Mouse (Mus musculus) heart, adult 9 months (tissue): ENCODE data around the gene Glis2.

Experiments
- DNase-seq, 2 experiments: peaks; one replicate each; pipeline ENCODE4 v3.0.0; 2022; ENCODE audit warnings: low spot score in 2 of 2

The Glis2 gene

DNA sequence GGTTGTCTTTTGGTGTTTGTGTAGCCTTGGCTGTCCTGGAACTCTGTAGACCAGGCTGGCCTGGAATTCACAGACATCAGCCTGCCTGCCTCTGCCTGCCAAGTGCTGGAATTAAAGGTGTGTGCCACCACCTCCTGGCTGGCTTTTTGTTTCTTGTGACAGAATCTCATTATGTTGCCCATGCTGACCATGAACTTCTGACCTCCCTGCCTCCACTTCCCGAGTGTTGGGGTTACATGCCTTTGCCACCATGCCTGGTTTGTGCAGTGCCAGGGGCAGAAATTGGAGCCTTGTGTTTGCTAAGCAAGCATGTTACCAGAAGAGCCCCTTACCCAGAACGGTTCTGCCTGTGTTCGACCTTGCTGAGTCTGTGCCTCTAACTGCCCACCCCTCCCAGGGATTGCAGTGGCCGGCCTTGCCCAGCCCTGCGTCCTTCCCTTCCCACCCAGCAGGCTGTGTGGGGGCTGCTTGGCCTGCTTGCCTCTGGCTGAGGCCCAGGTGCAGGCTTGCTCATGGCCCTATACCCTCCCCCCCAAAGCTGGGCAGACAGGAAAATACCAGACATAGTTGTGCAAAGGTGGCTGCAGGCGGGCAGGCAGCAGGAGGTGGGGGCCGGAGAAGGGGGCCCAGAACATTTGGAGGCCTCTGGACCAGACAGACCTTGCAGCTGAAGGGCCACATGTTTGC lies 8.4 kb downstream of the Glis2 start:
- DNase-seq: no peak

DNA sequence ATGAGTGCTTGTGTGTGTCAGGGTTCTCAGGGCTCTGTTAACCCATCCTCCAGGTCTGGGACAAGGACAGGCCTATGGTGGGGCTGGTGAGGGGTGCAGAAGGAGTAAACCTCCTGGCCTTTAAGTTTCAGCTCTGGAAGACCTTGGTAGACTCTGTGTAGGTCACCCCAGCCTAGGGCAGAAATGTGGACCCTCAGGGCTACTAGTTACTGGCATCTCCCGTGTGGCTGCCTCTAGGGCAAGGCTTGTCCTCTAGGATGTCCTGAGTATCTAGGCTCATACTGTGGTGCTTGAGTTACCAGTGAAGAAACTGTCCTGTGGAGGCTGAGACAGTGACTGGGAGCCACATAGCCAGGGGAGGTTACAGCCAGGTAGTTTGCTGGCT lies 8.9 kb downstream of the Glis2 start:
- no peak for DNase-seq

DNA sequence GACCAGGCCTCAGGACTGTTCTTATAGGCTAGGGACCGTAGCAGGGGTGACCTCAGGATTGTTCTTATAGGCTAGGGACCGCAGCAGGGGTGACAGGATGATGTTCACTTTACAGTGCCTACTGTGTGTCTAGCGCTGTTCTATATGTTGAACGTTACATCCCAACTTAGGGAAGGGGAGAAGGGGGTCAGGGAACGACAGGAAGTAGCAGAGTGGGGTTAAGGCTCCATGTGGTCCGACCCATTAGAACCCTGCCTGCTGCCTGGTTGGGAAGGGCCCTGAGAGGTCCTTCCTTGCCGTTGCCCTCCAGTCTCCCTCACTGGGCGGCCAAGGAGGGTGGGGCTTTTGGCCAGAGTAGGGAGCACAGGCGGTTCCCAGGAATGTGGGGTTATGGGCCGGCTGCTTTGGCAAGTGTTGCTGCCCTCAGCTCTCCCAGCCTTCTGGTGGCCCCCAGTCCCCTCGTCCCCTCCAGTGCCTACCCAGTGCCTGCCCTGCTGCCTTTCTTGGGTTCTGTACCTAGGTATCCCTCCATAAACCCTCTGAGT lies 9.9 kb downstream of the Glis2 start:
- no peak for DNase-seq

DNA sequence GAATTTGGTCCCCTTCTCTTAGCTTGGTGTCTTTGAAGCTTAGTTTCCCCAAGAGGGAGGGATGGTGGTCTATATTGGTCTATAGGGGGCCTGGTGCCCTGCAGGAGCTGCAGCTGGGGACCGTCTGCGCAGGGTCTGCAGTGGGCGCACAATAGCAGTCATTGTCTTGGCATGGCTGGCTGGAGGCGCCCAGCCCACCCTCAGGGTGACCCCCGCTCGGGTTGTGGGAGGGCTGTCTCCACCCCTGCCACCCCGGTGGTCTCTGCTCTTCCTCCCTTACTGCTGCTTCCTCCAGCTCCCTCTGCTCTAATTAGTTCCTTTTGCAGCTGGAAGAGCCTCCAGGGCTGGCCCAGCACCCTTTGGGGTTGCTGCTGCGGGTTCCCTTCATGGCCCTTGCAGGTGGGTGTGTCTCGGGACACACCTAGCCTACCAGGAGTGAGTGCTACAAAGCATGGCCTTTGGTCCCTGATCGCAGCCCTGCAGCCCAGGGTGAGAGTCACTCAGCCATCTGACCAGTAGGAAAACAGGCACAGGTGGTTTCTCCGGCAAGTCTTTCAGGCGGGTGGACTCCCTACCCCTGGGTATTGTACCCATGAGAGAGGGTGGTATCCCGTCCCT lies 11.1 kb downstream of the Glis2 start:
- no peak for DNase-seq

DNA sequence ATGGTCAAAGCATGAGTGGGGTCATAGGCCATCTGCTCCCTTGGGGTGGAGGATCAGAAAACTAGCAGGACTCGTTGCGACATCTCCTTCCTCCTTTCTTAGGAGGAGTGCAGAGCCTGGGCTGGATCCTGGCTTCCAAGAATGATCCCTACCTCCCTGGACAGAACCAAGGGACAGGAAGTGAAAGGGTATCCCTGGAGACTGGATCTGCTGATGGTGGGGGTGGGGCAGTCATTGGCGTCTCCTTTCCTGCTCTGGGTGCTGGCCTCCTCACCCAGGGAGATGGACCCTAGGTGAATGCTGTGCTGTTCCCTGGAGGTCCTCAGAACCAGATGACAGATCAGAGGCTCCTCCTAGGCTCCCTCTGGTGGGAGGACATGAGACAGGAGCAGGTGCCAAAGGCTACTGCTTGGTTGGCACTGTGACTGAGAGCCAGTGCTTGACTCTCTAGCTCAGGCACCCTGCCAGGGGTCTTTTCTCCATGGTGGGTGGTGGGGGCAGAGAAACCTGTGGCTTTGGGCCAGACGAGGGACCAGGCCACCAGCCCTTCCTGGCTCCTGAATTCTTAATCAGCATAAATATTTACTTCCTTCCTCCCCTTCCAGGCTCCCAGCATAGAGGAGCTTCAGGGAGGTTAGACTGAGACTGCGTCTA lies 12.0 kb downstream of the Glis2 start:
- peak; percentile 70 to 74 for DNase-seq

DNA sequence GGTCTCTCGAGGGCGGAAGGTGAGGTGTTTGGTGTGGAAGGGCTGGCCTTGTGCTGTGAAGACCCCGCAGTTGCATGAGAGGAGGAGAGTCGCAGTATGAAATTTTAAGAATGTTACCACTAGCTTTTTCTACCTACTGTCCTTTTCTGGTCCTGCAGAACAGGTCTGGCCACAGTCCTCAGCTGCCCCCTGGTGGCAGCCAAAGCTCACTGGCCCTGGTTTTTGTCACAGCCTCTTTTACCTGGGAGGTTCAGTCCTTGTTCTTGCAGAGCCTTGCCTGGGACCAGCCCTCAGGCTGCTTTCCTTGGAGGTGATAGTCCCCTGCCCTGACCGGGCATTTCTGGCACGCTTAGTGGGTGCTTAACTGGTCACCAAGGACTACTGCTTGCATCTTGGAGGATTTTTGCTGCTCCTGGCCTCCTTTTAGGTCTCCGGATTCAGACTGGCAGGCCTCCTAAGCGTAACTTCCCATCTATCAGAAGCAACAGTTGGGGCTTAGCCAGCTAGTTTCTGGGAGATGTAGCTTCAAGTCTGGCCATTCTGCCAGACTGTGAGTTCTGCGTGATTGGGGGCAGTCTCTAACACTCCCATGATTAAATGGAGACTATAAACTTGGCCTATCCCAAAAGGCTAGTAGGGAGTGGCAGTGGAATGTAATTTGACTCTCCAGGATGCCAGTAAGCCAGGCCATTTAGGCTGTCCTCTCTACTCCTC lies 13.5 kb downstream of the Glis2 start:
- DNase-seq: peak; percentile 69 to 83

DNA sequence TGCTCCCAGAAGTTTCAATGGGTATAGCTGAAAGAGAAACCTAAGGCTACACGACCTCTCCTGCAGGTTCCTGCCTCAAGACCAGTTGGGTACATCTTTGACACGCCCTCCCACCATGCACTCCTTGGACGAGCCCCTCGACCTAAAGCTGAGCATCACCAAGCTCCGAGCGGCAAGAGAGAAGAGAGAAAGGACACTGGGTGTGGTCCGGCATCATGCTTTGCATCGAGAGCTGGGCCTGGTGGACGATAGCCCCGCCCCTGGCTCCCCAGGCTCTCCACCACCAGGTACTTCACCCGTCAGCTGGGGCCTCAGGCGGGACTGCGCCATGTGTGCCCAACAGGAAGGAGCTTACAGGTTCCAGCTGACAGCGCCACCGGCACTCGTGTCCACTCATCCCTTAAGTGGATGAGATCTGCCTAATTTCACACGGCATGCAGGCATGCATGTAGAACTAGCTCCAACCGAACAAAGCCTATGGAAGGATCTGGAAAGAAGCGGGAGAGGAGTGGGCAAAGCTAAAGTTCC lies 14.1 kb downstream of the Glis2 start:
- DNase-seq: no peak

DNA sequence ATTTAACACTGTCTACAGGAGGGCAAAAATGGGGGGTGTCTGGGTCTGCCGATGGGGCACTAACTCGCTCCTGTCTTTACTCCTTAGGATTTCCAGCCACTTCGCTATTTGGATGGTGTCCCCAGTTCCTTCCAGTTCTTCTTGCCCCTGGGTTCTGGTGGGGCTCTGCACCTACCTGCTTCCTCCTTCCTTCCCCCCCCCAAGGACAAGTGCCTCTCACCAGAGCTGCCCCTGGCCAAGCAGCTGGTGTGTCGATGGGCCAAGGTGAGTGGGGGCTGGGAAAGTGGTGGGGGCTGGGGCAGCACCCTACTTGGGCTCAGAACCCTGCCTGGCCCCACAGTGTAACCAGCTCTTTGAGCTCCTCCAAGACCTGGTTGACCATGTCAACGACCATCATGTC lies 16.7 kb downstream of the Glis2 start:
- no peak for DNase-seq

DNA sequence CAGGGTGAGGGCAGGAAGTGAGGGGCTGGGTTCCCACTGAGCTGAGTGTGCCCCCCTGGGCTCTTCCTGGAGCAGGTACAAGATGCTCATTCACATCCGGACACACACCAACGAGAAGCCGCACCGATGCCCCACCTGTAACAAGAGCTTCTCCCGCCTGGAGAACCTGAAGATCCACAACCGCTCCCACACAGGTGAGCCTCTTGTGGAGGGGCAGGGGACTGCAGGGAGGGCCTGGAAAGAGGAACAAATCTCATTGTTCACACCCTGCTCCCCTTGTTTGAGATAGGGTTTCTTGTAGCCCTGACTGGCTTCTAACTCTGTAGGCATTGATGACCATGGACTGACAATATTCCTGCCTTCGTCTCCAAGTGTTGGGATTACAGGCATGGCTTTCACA lies 17.2 kb downstream of the Glis2 start:
- no peak for DNase-seq

DNA sequence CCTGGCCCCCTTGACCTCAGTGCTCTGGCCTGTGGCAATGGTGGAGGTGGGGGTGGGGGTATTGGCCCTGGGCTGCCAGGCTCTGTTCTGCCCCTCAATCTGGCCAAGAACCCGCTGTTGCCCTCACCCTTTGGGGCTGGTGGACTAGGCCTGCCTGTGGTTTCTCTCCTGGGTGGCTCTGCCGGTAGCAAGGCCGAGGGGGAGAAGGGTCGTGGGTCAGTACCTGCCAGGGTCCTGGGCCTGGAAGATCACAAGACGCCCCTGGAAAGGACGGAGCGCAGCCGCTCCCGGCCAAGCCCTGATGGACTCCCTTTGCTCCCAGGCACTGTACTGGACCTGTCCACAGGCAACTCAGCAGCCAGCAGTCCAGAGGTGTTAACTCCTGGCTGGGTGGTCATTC lies 19.2 kb downstream of the Glis2 start:
- DNase-seq: no peak

DNA sequence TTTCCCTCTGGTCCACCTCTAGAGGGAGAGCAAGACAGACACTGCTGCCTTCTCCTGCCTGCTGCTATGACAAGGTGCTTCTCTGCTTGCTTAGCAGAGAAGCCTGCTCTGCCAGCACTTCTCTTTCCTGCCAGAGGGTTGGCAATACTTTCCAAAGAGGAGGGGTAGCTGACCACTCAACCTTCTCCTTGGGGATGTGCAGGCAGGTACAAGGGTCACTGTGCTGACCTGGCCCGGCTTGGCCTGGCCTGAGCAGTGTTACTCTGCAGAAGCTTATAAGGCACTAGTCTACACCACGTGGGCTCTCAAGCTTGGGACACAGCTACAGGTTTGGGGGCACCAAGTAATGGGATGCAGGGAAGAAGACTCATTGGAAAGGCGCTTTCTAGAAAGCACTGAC lies 20.1 kb downstream of the Glis2 start:
- no peak for DNase-seq

DNA sequence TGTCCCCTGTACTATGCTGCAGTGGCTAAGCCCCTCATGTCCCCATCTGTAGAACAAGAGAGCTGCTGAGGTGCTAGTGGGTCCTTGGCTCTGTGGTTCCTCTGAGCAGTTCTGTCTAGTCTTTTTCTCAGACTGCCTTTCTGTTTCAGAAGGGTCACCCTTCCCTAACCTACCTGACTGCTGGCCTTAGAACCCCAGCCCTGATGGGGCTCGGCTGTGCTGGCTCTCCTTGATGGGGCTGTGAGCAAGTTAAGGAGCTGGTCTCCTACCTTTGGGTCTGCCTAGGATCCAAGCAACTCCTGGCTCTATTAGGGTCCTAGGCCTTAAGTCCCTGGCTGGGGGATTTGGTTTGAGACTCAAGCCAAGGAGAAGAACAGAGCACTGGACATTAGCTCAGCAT lies 20.8 kb downstream of the Glis2 start:
- no peak for DNase-seq

DNA sequence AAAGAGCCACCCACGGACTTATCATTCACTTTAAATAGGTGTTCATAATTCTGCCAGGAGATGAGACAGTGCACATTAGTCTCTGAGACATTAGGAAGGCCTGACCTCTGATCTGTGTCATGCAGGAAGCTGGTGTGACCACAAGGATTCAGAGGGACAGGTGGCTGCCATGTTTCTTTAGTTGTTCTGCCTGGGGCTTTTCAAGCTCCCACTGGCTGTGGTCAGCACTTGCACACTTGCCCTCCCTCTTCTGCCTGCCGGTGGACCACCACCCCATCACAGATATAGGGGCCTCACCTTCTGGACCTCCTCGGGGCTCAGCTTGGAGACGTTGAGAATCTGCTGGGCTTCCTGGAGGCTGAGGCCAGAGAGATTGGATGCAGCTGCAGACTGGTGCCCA lies 22.3 kb downstream of the Glis2 start:
- no peak for DNase-seq

DNA sequence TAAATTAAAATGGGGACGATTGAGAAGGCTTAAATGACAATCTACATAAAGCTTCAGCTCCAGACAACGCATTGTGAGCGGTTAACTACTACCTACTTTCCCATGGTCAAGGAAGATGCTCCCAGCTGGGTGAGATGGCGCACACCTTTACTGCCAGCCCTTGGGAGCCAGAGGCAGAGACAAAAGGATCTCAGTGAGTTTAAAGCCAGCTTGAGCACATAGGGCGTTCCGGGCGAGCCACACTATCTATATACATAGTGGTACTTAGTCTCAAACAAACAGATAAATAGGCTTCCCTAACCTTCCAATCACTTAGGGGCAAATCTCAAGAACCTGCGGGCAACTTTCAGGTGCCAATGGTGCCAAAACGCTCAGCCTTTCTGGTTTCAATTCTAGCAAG lies 29.6 kb downstream of the Glis2 start:
- DNase-seq: no peak

DNA sequence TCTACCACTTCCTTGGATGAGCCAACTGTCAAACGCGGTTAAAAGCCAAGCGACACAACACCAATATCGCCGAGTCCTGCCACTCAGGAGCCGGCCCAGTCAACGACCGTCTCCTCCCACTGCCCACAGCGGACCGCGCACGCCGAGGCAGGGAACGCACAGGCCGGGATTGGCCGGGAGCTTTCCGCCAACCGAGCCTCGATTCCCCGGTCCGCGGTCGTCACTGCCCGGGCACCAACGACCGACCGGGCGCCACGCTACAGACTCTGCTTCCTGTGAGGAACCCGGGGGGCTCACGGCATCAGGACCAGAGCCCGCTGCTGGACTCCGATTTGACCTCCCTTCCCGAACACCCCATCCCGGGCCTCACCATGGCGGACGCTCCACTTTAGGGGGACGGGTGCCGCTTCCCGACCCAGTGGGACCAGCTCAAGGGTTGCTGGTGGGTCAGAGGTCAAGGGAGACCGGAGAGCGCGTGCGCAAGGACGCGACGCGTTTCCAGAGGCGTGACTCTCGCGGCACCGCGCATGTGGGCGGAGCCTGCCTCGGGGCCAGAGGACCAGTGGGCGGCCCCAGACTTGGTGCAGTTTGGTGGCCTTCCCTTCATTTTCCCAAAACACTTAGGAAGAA lies 30.1 kb downstream of the Glis2 start, which contains the start of gene Pam16:
Gene Pam16, minus strand, starts transcription at position 508 of the 630 bp plus-strand sequence.
- DNase-seq: peak; percentile 94 to 95

DNA sequence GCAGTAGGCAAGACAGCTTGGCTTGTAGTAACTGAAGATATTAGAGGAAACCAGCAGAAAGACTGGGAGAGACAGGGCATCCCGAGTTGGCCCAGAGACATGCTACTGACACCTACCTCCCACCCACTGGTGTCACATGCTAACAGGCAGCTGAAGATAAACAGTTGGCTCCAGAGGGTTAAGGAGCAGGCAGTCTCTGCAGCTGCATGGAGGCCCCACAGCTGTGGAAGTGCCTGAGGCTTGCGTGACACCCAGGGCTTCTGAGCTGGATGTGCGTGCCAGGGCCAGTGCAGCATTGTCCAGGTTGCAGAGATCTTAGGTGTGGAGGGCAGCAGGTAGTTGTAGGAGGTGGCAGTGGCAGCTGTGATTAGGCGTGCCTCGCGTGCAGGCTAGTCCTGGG lies 32.6 kb downstream of the Glis2 start:
- no peak for DNase-seq

DNA sequence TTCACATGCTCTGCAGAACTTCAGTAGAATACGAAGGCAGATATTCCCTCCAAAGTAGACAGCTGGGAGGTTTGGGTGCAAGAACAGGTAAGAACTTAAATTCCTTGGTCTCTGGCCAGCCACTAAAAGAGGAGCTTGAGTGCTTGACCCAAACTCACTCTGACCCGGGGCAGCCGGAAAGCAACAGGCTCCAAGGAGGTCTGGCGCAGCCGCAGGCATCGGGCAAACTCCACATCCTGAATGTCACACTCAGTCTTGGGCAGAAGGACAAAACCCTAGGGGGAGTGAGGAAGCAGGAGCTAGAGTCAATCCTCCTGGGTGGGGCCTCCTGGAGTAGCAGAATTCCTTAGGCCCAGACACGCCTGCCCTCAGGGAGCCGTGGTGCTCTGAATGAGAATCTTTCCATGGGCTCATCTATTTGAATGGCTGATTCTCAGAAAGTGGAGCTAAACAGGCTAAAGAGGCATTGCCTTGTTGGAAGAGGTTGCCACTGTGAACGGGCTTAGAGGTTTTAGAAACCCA lies 34.4 kb downstream of the Glis2 start:
- no peak for DNase-seq

DNA sequence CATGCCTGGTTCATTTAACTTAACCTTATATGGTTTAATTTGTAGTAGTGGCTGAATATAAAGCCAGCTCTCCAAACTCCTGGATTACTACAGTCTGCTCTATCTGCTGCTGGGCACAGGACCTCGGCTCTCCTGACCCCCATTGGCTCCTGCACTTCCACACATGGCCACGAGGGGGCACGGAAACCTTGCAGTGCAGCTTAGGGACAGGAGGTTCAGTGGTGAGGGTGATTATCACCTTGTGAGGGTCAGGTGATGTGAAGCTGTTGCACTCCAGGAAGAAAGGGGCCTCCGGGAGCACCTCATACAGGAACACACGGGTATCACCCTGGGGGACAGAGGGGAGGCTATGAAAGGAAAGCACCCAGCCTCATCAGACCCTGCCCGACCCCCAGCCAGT lies 35.4 kb downstream of the Glis2 start:
- DNase-seq: peak; percentile 70 to 82

DNA sequence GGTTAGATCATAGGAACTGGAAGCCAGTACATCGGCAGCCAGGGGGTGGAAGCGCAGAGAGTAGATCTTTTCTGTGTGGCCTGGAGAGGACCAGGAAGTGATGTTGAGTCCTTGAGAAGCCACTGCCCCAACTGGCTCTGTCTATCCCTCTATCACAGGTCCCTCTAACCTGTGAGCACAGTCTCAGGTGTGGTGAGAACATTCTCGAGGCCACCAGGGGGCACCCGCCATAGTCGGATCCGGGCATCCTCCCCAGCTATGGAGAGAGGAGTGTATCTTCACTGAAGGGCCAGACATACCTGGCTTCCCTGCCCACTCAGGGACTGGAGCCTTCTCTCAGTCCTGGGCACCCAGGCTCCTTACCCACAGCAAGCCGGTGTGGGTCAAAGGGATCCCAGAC lies 37.5 kb downstream of the Glis2 start:
- DNase-seq: no peak

DNA sequence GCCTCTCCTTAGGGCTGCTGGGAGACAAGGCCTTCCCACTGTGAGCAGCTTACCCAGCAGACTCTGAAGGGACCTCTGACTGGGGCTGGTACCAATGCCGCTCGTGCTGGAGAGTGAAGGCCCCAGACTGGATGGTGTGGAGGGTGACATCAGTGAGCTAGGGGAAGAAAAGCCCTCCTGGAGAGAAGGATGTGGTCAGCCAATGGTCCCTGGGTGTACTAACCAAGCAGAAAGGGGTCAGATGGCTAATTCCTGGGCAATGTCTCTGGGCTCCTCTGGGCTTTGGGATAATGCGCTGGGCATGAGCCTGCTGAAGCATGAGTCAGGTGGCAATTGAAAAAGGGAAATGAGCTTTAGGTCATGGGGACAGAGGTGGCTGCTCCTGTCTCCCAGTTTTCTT lies 39.1 kb downstream of the Glis2 start:
- no peak for DNase-seq

DNA sequence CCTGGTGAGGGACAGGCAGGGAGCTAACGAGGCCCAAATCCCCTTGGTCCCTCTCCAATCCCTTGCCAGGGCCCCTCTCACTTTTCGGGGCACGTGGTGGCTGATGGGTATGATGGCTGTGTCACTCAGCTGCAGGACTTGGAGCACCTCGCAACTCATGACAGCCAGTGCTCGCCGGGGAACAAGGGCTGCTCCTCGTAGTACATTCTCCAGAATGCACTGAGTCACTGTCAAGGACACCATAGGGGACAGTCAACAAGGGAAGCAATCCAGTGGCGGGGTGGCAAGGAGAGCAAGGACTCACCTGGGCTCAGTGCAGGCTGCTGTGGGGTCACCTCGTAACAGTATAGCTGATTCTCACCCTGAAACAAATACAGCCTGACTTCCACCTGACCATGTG lies 40.2 kb downstream of the Glis2 start:
- DNase-seq: no peak
